Mouse (Mus musculus): ENCODE measurements at regions not wholly inside any gene's neighbourhood (a gene's known extent, or its start where the extent isn't known, plus 50 kb on each side); places are given as distances from the start of the nearest gene placed in this dataset.
A peak's percentile ranks its signal among the peaks of the same experiment; 100 is the strongest.

DNA sequence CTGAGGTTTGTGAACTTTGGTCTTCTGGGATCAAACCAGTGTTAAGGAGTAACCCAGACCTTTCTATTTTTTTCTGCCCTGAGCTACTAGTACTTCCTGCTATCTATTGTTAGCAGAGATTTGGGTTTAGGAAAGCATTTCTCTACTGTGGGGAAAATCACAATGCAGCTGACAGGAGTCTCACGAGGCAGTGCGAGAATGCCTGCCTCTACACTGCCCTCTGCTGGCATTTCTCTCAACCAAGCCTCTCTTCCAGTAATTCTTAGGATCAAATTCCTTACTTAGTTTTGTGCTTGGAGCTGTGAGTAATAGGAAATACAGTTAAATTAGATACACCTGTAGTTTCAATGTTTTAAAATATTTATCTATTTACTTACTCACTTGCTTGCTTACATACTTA is 432.4 kb downstream of the Plcl1 start:
- Histone ChIP-seq H3K27me3 (ENCODE audit: control insufficient read depth, insufficient read depth, low read length) (no peaks in the 10 kb centered on the region), H3K4me2 (ENCODE audit: low read depth, low read length) (no peak overlapping the region), H3K9me3 (replicated peaks; ENCODE audit: control insufficient read depth, low read length) (no peaks in the 10 kb centered on the region), H3K9ac (ENCODE audit: low read length) (no peak overlapping the region), H3K4me3 (replicated peaks; ENCODE audit: low read length) (no peak overlapping the region), H3K4me1 (ENCODE audit: control insufficient read depth, insufficient read depth, low read length) (no peaks in the 10 kb centered on the region), H3K36me3 (ENCODE audit: control insufficient read depth, insufficient read depth, low read length) (no peaks in the 10 kb centered on the region), H3K27ac (ENCODE audit: low read length) (no peak overlapping the region)
- no peak for ATAC-seq (ENCODE audit: insufficient read depth, low FRiP score)
- 5% methylated on average over 2 of the region's 2 CpGs for WGBS

DNA sequence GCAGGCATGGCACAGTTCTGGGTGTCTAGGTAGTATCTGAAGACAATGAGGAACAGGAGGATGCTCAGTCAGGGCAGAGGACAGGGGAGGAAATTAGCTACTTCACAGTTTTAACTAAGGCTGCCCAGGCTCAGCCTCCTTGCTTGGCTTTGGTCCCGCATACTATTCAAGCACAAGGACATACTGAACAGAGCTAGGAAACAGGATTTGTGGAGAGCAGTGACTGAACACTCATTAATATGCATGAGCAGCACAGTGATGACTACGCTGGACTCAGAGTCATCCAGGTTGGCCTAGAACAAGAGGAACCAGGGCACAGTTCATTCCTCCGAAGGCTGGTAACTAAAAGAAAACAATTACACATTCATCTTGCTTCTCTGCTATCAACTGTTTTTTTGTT is 443.1 kb downstream of the Plcl1 start:
- no peak for ATAC-seq (ENCODE audit: insufficient read depth, low FRiP score)

DNA sequence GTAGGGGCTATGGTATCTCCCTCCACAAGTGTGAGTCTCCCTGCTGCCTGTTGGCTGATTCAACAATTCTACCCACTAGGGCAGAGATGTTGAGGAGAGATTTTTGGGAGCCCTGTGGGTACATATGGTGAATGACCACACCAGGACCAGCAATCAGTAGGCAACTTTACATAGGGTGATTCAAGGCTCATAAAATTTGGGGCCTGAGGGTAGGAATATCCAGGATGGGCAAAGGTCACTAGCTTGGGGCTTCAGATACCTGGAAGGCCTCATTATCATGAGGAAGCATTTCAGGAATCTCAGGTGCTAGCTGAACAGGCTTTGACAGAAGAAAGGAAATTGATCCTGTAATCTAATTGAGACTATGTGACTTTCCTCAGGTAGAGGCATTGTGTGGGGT is 446.6 kb downstream of the Plcl1 start:
- Histone ChIP-seq H3K27ac (ENCODE audit: low read length) (no peak overlapping the region), H3K36me3 (ENCODE audit: control insufficient read depth, insufficient read depth, low read length) (no peaks in the 10 kb centered on the region), H3K4me3 (replicated peaks; ENCODE audit: low read length) (no peak overlapping the region), H3K4me2 (ENCODE audit: low read depth, low read length) (no peak overlapping the region), H3K4me1 (ENCODE audit: control insufficient read depth, insufficient read depth, low read length) (no peaks in the 10 kb centered on the region), H3K9ac (ENCODE audit: low read length) (no peak overlapping the region), H3K9me3 (replicated peaks; ENCODE audit: control insufficient read depth, low read length) (no peaks in the 10 kb centered on the region), H3K27me3 (ENCODE audit: control insufficient read depth, insufficient read depth, low read length) (no peaks in the 10 kb centered on the region)
- no peak for ATAC-seq (ENCODE audit: insufficient read depth, low FRiP score)

More for the DNA sequence above, 443.1 kb downstream of the Plcl1 start:
- Histone ChIP-seq H3K27me3 (ENCODE audit: control insufficient read depth, insufficient read depth, low read length) (no peaks in the 10 kb centered on the region), H3K4me1 (ENCODE audit: control insufficient read depth, insufficient read depth, low read length) (no peaks in the 10 kb centered on the region), H3K36me3 (ENCODE audit: control insufficient read depth, insufficient read depth, low read length) (no peaks in the 10 kb centered on the region), H3K27ac (ENCODE audit: low read length) (no peak overlapping the region), H3K9me3 (replicated peaks; ENCODE audit: control insufficient read depth, low read length) (no peaks in the 10 kb centered on the region), H3K9ac (ENCODE audit: low read length) (no peak overlapping the region), H3K4me2 (ENCODE audit: low read depth, low read length) (no peak overlapping the region), H3K4me3 (replicated peaks; ENCODE audit: low read length) (no peak overlapping the region)
- WGBS, result 88% methylated on average over 3 of the region's 3 CpGs

DNA sequence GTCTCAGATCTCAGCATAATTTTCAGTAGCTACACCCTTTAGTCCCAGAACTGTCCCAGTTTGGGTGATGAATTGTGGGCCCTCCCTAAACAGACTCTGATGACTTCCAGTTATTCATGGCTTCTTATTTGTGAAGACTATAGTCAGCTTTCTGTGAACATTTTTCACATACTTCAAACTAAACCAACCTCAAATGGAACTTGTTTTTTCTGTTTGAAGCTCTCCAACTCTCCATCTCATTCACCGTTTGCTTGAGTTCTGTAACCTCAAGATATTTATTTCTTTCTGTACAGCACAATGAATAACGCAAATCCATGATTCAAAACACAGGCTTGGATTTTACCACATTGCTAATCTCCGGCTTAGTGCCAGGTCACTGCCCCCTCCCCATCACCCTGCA is 453.4 kb downstream of the Plcl1 start:
- Histone ChIP-seq H3K27ac (ENCODE audit: low read length) (no peak overlapping the region), H3K4me2 (ENCODE audit: low read depth, low read length) (no peak overlapping the region), H3K9me3 (replicated peaks; ENCODE audit: control insufficient read depth, low read length) (no peaks in the 10 kb centered on the region), H3K9ac (ENCODE audit: low read length) (no peak overlapping the region), H3K4me3 (replicated peaks; ENCODE audit: low read length) (no peak overlapping the region), H3K4me1 (ENCODE audit: control insufficient read depth, insufficient read depth, low read length) (no peaks in the 10 kb centered on the region), H3K27me3 (ENCODE audit: control insufficient read depth, insufficient read depth, low read length) (no peaks in the 10 kb centered on the region), H3K36me3 (ENCODE audit: control insufficient read depth, insufficient read depth, low read length) (no peaks in the 10 kb centered on the region)
- 62% methylated on average over 3 of the region's 3 CpGs for WGBS
- ATAC-seq (ENCODE audit: insufficient read depth, low FRiP score), result no peak

DNA sequence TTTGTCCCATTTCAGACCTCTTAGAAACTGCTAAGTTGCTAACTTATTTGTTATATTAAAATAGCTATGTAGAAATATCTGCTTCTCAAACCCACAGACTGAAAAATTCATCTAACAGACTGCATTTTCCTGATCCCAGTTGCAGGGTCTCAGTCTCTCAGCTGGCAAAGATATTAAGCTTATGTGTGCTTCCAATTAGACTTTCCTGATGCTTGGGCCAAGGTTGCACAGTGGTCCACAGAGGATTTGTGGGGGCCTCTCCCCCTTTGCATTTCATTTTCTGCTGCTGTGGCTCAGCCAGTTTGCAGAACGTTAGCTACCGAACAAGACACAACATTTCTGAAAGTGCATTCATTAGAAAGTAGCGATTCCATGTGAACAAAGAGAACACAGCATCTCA is 457.4 kb downstream of the Plcl1 start:
- no peak overlapping the region for H3K4me3 ChIP-seq (replicated peaks; ENCODE audit: low read length)
- no peak overlapping the region for H3K9ac ChIP-seq (ENCODE audit: low read length)
- no peak overlapping the region for H3K27ac ChIP-seq (ENCODE audit: low read length)
- H3K4me2 ChIP-seq (ENCODE audit: low read depth, low read length), result no peak overlapping the region
- H3K27me3 ChIP-seq (ENCODE audit: control insufficient read depth, insufficient read depth, low read length), result no peaks in the 10 kb centered on the region
- 80% methylated on average over 3 of the region's 3 CpGs for WGBS
- no peak for ATAC-seq (ENCODE audit: insufficient read depth, low FRiP score)
- peaks cover 3% of the 10 kb centered on the region; the same call in 1 of the 2 replicates for H3K4me1 ChIP-seq (ENCODE audit: control insufficient read depth, insufficient read depth, low read length)
- no peaks in the 10 kb centered on the region for H3K36me3 ChIP-seq (ENCODE audit: control insufficient read depth, insufficient read depth, low read length)
- no peaks in the 10 kb centered on the region for H3K9me3 ChIP-seq (replicated peaks; ENCODE audit: control insufficient read depth, low read length)

DNA sequence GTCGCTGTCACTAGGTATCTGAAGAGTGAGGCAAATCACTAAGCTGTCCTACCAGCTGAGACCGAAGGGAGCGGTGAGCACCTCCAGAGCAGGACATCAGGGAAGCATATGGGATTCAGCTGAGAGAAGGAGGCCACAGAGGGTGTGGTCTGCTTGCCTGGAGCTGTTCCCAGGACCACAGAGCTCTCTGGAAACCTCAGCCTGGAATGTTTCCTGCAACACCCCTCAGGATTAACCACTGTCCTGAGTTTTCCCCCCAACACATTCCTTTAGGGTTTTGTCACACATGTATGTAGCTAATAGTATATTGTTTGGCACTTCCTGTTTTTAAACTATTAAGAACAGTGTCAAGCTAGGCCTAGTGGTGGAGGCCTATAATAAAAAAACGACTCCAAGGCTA is 459.6 kb downstream of the Plcl1 start:
- Histone ChIP-seq H3K4me1 (ENCODE audit: control insufficient read depth, insufficient read depth, low read length) (peaks cover 3% of the 10 kb centered on the region; the same call in 1 of the 2 replicates), H3K36me3 (ENCODE audit: control insufficient read depth, insufficient read depth, low read length) (no peaks in the 10 kb centered on the region), H3K9me3 (replicated peaks; ENCODE audit: control insufficient read depth, low read length) (no peaks in the 10 kb centered on the region), H3K9ac (ENCODE audit: low read length) (no peak overlapping the region), H3K4me2 (ENCODE audit: low read depth, low read length) (no peak overlapping the region), H3K27ac (ENCODE audit: low read length) (no peak overlapping the region), H3K4me3 (replicated peaks; ENCODE audit: low read length) (no peak overlapping the region), H3K27me3 (ENCODE audit: control insufficient read depth, insufficient read depth, low read length) (no peaks in the 10 kb centered on the region)
- WGBS, result 66% methylated on average over 4 of the region's 4 CpGs
- ATAC-seq (ENCODE audit: insufficient read depth, low FRiP score), result peak; percentile 74

DNA sequence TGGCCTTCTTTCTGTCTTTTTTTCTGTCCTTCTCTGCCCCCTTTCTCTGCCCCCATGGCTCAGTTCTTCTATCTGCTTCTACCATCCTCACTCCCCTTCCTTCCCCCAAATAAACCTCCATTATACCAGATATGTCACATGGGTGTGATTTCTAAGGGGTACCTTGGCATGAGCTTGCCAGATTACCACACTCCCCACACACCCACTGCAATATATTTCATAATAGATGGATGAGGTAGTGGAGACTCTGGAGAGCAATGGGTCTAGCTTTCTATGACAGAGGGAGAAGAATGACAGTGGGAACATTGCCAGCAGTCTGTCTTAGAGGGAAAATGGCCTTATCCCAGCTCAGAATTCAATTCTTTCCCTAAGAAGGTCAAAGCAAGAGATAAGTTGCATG is 461.0 kb downstream of the Plcl1 start:
- no peak for ATAC-seq (ENCODE audit: insufficient read depth, low FRiP score)
- H3K9ac ChIP-seq (ENCODE audit: low read length), result no peak overlapping the region

DNA sequence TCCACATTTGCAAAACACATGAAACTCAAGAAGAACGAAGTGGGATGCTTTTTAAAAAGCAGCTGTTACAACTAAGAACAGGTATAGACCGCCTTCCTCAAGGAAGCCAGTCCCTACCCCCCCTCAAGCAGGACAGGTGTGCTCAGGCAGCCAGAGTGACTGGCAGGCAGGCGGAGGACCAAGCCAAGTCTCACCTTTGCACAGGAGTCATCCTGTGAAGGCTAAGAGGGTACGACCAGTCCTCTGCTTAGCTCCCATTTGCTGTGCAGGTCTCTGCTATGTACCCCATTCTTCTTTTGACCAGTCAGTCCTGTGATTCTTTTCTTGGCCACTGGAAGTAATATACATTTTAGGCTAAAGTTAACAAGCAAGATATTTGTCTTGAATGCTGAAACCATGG is 467.9 kb downstream of the Plcl1 start:
- ATAC-seq (ENCODE audit: insufficient read depth, low FRiP score), result no peak
- 82% methylated on average over 4 of the region's 4 CpGs for WGBS

More for the DNA sequence above, 461.0 kb downstream of the Plcl1 start:
- Histone ChIP-seq H3K4me1 (ENCODE audit: control insufficient read depth, insufficient read depth, low read length) (peaks cover 3% of the 10 kb centered on the region; the same call in 1 of the 2 replicates), H3K36me3 (ENCODE audit: control insufficient read depth, insufficient read depth, low read length) (no peaks in the 10 kb centered on the region), H3K4me2 (ENCODE audit: low read depth, low read length) (no peak overlapping the region), H3K4me3 (replicated peaks; ENCODE audit: low read length) (no peak overlapping the region), H3K27me3 (ENCODE audit: control insufficient read depth, insufficient read depth, low read length) (no peaks in the 10 kb centered on the region), H3K9me3 (replicated peaks; ENCODE audit: control insufficient read depth, low read length) (no peaks in the 10 kb centered on the region), H3K27ac (ENCODE audit: low read length) (no peak overlapping the region)

DNA sequence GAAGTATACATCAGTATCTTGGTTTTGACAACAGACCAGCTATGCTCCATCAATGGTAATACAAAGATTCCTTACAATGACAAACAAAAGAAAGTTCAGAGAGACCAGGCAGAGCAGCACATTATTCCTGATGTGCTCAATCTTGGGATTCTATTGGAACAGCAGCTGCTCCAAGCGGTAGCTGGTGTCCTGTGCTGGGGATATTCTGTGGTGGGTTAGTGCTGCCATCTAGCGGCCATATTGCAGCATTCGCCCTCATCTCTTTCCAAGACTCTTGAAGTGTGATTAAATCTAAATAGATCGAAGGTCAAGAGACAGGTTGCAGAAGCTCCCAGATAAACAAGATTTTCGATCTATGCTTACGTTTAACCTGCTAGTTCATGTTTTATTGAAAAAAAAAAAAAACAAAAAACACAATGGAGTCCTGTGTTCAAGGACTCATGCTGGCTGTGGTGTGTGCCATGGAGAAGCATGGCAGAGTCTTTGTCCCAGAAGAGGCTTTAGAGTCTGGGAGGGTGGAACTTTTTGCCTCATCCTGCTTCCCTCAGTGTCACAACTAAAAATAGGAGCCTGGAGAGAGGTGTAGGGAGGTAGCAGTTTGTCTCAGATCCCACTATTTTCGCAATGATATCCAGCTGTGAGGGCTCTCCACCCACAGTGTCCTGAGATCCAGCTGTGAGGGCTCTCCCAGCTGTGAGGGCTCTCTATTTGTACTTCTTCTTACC is 468.6 kb downstream of the Plcl1 start:
- H3K9me3 ChIP-seq (replicated peaks; ENCODE audit: control insufficient read depth, low read length), result no peaks in the 10 kb centered on the region
- H3K36me3 ChIP-seq (ENCODE audit: control insufficient read depth, insufficient read depth, low read length), result no peaks in the 10 kb centered on the region
- no peak overlapping the region for H3K4me3 ChIP-seq (replicated peaks; ENCODE audit: low read length)
- WGBS, result 13% methylated on average over 7 of the region's 7 CpGs
- no peak for ATAC-seq (ENCODE audit: insufficient read depth, low FRiP score)
- no peak overlapping the region for H3K9ac ChIP-seq (ENCODE audit: low read length)
- no peak overlapping the region for H3K27ac ChIP-seq (ENCODE audit: low read length)
- H3K4me1 ChIP-seq (ENCODE audit: control insufficient read depth, insufficient read depth, low read length), result no peaks in the 10 kb centered on the region
- H3K27me3 ChIP-seq (ENCODE audit: control insufficient read depth, insufficient read depth, low read length), result no peaks in the 10 kb centered on the region
- H3K4me2 ChIP-seq (ENCODE audit: low read depth, low read length), result no peak overlapping the region

More for the DNA sequence above, 467.9 kb downstream of the Plcl1 start:
- H3K36me3 ChIP-seq (ENCODE audit: control insufficient read depth, insufficient read depth, low read length), result no peaks in the 10 kb centered on the region
- no peak overlapping the region for H3K4me3 ChIP-seq (replicated peaks; ENCODE audit: low read length)
- no peaks in the 10 kb centered on the region for H3K27me3 ChIP-seq (ENCODE audit: control insufficient read depth, insufficient read depth, low read length)
- H3K4me1 ChIP-seq (ENCODE audit: control insufficient read depth, insufficient read depth, low read length), result no peaks in the 10 kb centered on the region
- H3K9me3 ChIP-seq (replicated peaks; ENCODE audit: control insufficient read depth, low read length), result no peaks in the 10 kb centered on the region
- H3K4me2 ChIP-seq (ENCODE audit: low read depth, low read length), result no peak overlapping the region
- H3K9ac ChIP-seq (ENCODE audit: low read length), result no peak overlapping the region
- no peak overlapping the region for H3K27ac ChIP-seq (ENCODE audit: low read length)

DNA sequence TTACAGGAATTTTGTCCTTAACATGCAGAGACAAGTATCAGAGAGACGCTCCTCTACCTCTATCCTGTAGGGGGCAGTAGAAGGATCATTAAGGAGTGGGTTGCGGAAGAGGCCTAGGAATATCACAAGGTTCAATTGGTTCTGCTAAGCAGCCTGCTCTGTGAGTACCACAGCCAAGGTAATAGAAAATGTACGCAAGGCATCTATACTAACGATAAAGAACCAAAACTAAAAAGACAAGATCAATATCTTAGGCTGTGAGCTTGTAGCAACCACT is 469.1 kb downstream of the Plcl1 start:
- no peak overlapping the region for H3K4me2 ChIP-seq (ENCODE audit: low read depth, low read length)
- no peaks in the 10 kb centered on the region for H3K36me3 ChIP-seq (ENCODE audit: control insufficient read depth, insufficient read depth, low read length)
- WGBS, result 64% methylated on average over 4 of the region's 4 CpGs
- H3K4me1 ChIP-seq (ENCODE audit: control insufficient read depth, insufficient read depth, low read length), result no peaks in the 10 kb centered on the region
- H3K4me3 ChIP-seq (replicated peaks; ENCODE audit: low read length), result no peak overlapping the region
- no peak overlapping the region for H3K9ac ChIP-seq (ENCODE audit: low read length)
- H3K9me3 ChIP-seq (replicated peaks; ENCODE audit: control insufficient read depth, low read length), result no peaks in the 10 kb centered on the region
- no peaks in the 10 kb centered on the region for H3K27me3 ChIP-seq (ENCODE audit: control insufficient read depth, insufficient read depth, low read length)
- ATAC-seq (ENCODE audit: insufficient read depth, low FRiP score), result no peak
- H3K27ac ChIP-seq (ENCODE audit: low read length), result no peak overlapping the region
